Mouse (Mus musculus) intestine, embryonic 16.5 days (tissue): ENCODE results near the gene Rab11fip5. TPM values are rescaled to one million over a fixed set of nuclear protein-coding genes. Genes with fewer than 3 reads are reported as not detected.

Experiments used
- ATAC-seq: fragments of 200-750 bp; cut with Nextera tagmentation; 2 replicates; pipeline ENCODE4 v1.8.0; 2017; ENCODE audit warnings: moderate TSS enrichment, moderate library complexity
- H3K27ac ChIP-seq: fragments of 300-500 bp; sonication (generic); 2 replicates; pipeline ENCODE4 v1.5.1; 2014; ENCODE audit warnings: mild to moderate bottlenecking, low read length
- H3K27me3 ChIP-seq: fragments of 300-500 bp; sonication (generic); replicated peaks from 2 replicates; pipeline ENCODE4 v1.6.1; 2014; ENCODE audit warnings: low read length, control low read depth, mixed read lengths; ENCODE audit not compliant: control insufficient read depth, insufficient read depth
- H3K36me3 ChIP-seq: fragments of 300-500 bp; sonication (generic); 2 replicates; pipeline ENCODE4 v1.6.1; 2014; ENCODE audit warnings: low read length, control low read depth; ENCODE audit not compliant: control insufficient read depth, insufficient read depth
- H3K4me1 ChIP-seq: fragments of 300-500 bp; sonication (generic); 2 replicates; pipeline ENCODE4 v1.6.1; 2014; ENCODE audit warnings: low read length, control low read depth, mixed read lengths; ENCODE audit not compliant: control insufficient read depth, insufficient read depth
- H3K4me2 ChIP-seq: fragments of 300-500 bp; sonication (generic); 2 replicates; pipeline ENCODE4 v1.6.1; 2014; ENCODE audit warnings: low read depth, low read length, control low read depth
- H3K4me3 ChIP-seq: fragments of 300-500 bp; sonication (generic); 2 replicates; pipeline ENCODE4 v1.5.1; 2014; ENCODE audit warnings: mild to moderate bottlenecking, low read length
- H3K9ac ChIP-seq: fragments of 300-500 bp; sonication (generic); 2 replicates; pipeline ENCODE4 v1.6.1; 2014; ENCODE audit warnings: low read depth, low read length
- H3K9me3 ChIP-seq: fragments of 300-500 bp; sonication (generic); 2 replicates; pipeline ENCODE4 v1.6.1; 2016; ENCODE audit warnings: low read length, control low read depth; ENCODE audit not compliant: control insufficient read depth
- WGBS: fragments of 180-500 bp; shearing (Covaris S2); extraction: QIAGEN DNeasy Blood & Tissue Kit; methylation state at CpG from one replicate; pipeline ENCODE4 v1.1.7; 2014; 5-methylcytosine and 5-hydroxymethylcytosine counted together
- polyA plus RNA-seq: library from polyadenylated mRNA; unstranded; fragments of >200 nt; fragmentation: Nextera tagmentation; extraction: Ambion mirVana; gene quantifications from 2 replicates; pipeline ENCODE4 v1.2.1, GENCODE M21; 2015

Gene Rab11fip5
- polyA plus RNA-seq, 1 experiment from 2014 or later: 15.6 TPM

GRCm38 (mm10) chr6:85316211-85316610, 58.2 kb downstream of the Rab11fip5 start:
- H3K4me1 ChIP-seq: 0 out of 2 replicates have a peak, but pooled peaks cover 2% of the 10 kb centered on the region
- H3K9me3 ChIP-seq: no peaks in the 10 kb centered on the region
- no peaks in the 10 kb centered on the region for H3K27me3 ChIP-seq
- H3K4me3 ChIP-seq: no peak overlapping the region
- H3K36me3 ChIP-seq: no peaks in the 10 kb centered on the region
- no peak overlapping the region for H3K4me2 ChIP-seq
- 83% methylated on average over 2 of the region's 2 CpGs for WGBS
- ATAC-seq: no peak
- no peak overlapping the region for H3K9ac ChIP-seq
- H3K27ac ChIP-seq: no peak overlapping the region

DNA sequence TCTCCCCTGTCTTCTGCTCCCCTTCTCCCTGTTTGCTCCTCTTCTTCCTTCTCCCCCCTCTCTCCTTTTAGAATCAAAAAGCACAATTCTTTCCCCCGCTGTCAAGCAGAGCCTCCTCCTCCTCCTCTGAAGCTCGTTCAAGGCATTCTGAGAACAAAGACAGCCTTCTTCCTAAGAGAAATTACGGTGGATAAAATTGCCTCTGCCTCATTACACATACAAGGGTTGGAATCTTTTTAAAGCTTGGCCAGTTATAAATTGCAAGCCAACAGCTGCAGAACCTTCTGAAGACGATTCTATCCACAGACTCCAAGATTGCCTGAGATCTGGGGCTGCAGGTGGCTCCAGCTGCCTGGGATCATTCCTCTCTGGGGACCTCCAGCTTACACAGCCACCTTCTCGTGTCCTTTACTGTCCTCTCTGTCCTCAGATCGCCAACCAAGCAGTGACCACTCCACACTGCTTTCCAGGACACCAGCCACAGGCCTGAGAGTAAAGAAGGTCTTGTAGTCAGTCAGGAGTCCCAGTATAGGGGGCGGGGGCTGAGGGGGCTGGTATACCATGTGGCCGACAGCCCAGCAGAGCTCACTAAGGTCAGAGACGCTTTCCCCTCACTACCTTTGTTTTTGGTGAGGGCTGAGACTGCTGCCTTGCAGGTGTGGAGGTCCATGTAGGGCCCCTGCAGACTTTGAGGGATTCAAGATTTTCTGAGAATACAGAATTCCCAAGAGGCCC, 60.2 kb downstream of the Rab11fip5 start:
- no peak for ATAC-seq
- no peak overlapping the region for H3K9ac ChIP-seq

GRCm38 (mm10) chr6:85307894-85308293, 66.5 kb downstream of the Rab11fip5 start:
- Histone ChIP-seq H3K4me3 (no peak overlapping the region), H3K36me3 (no peaks in the 10 kb centered on the region), H3K4me2 (no peak overlapping the region), H3K27me3 (no peaks in the 10 kb centered on the region), H3K4me1 (0 out of 2 replicates have a peak, but pooled peaks cover under 1% of the 10 kb centered on the region), H3K9ac (no peak overlapping the region), H3K27ac (no peak overlapping the region), H3K9me3 (no peaks in the 10 kb centered on the region)
- no peak for ATAC-seq
- WGBS: 82% methylated on average over 4 of the region's 4 CpGs

More for the DNA sequence above, 60.2 kb downstream of the Rab11fip5 start:
- Histone ChIP-seq H3K4me3 (no peak overlapping the region), H3K4me1 (0 out of 2 replicates have a peak, but pooled peaks cover 2% of the 10 kb centered on the region), H3K27ac (no peak overlapping the region), H3K36me3 (no peaks in the 10 kb centered on the region), H3K9me3 (no peaks in the 10 kb centered on the region), H3K4me2 (no peak overlapping the region), H3K27me3 (no peaks in the 10 kb centered on the region)
- WGBS: 45% methylated on average over 9 of the region's 9 CpGs

- Histone ChIP-seq H3K4me2 (no peak overlapping the region), H3K4me3 (no peak overlapping the region), H3K9me3 (no peaks in the 10 kb centered on the region), H3K36me3 (no peaks in the 10 kb centered on the region), H3K4me1 (0 out of 2 replicates have a peak, but pooled peaks cover 5% of the 10 kb centered on the region), H3K27me3 (no peaks in the 10 kb centered on the region), H3K9ac (no peak overlapping the region), H3K27ac (no peak overlapping the region)
- ATAC-seq: no peak
- 82% methylated on average over 3 of the region's 3 CpGs for WGBS
Measured at GRCm38 (mm10) chr6:85306375-85306774, 68.1 kb downstream of the Rab11fip5 start.

DNA sequence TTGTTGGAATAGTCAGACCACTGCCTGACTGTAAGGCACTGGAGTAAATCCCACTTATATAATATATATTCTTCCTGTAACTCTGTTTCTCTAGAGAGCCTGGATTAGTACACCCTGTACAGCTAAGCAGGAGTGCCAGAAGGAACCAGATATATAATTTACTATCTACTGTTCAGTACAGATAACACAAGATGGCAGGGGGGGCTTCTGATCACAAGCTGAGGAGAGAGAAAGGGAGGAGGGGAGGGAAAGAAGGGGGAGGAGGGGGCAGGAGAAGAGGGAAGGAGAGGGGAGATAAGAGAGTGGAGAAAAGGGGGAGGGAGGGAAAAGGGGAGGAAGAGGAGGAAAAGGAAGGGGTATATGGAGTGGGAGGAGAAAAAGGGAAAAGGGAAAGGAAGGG, 68.6 kb downstream of the Rab11fip5 start:
- H3K27ac ChIP-seq: no peak overlapping the region
- ATAC-seq: no peak
- H3K4me2 ChIP-seq: no peak overlapping the region
- no peaks in the 10 kb centered on the region for H3K36me3 ChIP-seq
- H3K9ac ChIP-seq: no peak overlapping the region
- no peaks in the 10 kb centered on the region for H3K9me3 ChIP-seq
- no peak overlapping the region for H3K4me3 ChIP-seq
- 0 out of 2 replicates have a peak, but pooled peaks cover 5% of the 10 kb centered on the region for H3K4me1 ChIP-seq
- H3K27me3 ChIP-seq: no peaks in the 10 kb centered on the region

DNA sequence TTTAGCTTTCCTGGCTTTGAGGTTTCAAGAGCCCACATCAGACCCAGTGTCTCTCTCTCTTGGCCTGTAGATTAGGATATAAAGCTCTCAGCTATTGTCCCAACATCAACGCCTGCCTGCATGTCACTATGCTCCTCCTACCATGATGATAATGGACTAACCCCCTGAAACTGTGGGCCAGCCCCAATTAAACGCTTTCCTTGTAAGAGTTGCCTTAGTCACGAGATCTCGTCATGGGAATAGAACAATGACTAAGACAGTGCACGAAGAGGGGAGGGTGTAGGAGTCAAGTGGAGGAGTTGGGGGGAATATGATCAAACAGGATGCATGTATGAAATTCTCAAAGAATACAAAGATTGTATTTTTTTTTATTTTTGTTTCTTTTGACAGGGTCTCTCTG, 69.5 kb downstream of the Rab11fip5 start:
- H3K4me3 ChIP-seq: no peak overlapping the region
- no peak for ATAC-seq
- no peak overlapping the region for H3K9ac ChIP-seq
- no peak overlapping the region for H3K4me2 ChIP-seq
- H3K9me3 ChIP-seq: no peaks in the 10 kb centered on the region
- 0 out of 2 replicates have a peak, but pooled peaks cover 5% of the 10 kb centered on the region for H3K4me1 ChIP-seq
- no peak overlapping the region for H3K27ac ChIP-seq
- 83% methylated on average over 5 of the region's 5 CpGs for WGBS
- H3K27me3 ChIP-seq: no peaks in the 10 kb centered on the region
- H3K36me3 ChIP-seq: no peaks in the 10 kb centered on the region

DNA sequence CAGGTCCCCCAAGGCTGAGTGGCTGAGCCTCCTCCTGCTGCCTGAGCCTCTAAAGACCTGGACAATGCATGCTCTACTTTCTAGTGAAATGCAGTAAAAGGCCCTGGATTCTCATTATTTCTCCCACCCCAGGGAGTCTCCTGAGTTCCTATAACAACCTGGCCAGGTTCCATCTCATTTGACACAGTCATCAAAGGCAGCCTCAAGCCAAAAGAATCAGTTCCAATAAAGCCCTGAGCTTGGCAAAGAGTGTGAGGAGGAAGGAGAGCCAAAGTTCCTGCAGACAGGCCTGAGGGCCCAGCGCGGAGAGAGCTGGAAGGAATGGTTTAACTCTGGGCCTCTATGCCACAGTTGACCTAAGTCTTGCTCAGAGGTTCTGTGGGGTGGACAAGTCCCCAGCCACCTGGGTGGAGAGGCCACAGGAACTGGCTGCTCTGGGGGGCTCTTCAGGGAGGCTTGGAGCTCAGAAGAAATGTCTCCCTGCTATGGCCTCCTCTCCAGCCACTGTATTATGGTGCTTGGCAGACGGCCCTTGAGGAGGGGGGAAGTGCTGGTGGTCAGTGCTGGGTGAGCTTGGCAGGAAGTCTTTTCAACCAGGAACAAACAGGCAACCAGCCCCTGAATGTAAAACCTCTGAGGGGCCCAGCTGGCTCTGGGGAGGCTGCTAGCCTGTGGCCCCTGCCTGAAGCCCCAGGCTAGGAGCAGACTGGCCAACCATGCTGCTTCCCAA, 71.9 kb downstream of the Rab11fip5 start:
- H3K9me3 ChIP-seq: no peaks in the 10 kb centered on the region
- ATAC-seq: peak; percentile 53; the same call in 1 of the 2 replicates
- 0 out of 2 replicates have a peak, but pooled peaks cover 5% of the 10 kb centered on the region for H3K4me1 ChIP-seq
- 72% methylated on average over 3 of the region's 3 CpGs for WGBS
- H3K27me3 ChIP-seq: no peaks in the 10 kb centered on the region
- H3K4me2 ChIP-seq: no peak overlapping the region
- no peak overlapping the region for H3K9ac ChIP-seq
- H3K27ac ChIP-seq: no peak overlapping the region
- H3K4me3 ChIP-seq: no peak overlapping the region
- H3K36me3 ChIP-seq: no peaks in the 10 kb centered on the region

GRCm38 (mm10) chr6:85295384-85296167, 78.9 kb downstream of the Rab11fip5 start:
- 67% methylated on average over 7 of the region's 7 CpGs for WGBS
- Histone ChIP-seq H3K9ac (peak overlapping the region; percentile 42; the same call in 1 of the 2 replicates), H3K4me3 (no peak overlapping the region), H3K9me3 (no peaks in the 10 kb centered on the region), H3K4me1 (peaks cover 21% of the 10 kb centered on the region), H3K36me3 (no peaks in the 10 kb centered on the region), H3K27ac (peak overlapping the region; percentile 91), H3K4me2 (peak overlapping the region; percentile 14; the same call in 1 of the 2 replicates), H3K27me3 (no peaks in the 10 kb centered on the region)
- peak; percentile 98 for ATAC-seq

DNA sequence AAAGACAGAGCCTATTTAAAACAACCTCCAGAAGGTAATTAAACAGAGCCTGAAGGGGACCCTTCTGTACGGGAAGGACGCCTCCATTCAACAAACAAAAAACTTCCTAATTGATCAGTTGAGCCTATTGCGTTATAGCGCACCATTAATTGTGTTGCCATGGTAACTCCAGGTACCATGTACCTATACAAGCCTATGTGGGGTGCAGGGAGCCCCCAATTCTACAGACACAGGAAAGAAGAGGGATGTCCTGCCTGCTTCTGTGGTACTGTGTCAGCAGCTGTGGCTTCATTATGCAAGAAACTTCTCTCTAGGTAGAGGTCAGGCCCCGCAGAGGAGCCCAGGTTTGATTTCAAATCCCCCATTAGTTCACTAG, 80.4 kb downstream of the Rab11fip5 start:
- Histone ChIP-seq H3K27me3 (no peaks in the 10 kb centered on the region), H3K4me2 (no peak overlapping the region), H3K36me3 (no peaks in the 10 kb centered on the region), H3K4me3 (no peak overlapping the region), H3K9me3 (no peaks in the 10 kb centered on the region), H3K4me1 (peaks cover 21% of the 10 kb centered on the region), H3K9ac (no peak overlapping the region), H3K27ac (no peak overlapping the region)
- WGBS: 64% methylated on average over 5 of the region's 5 CpGs
- no peak for ATAC-seq
